Mouse (Mus musculus) CH12.LX (cell line): ENCODE measurements around the gene Tbrg4. TPM values are rescaled to one million over a fixed set of nuclear protein-coding genes. Genes with fewer than 3 reads are reported as not detected.
A peak's percentile ranks its signal among the peaks of the same experiment; 100 is the strongest.

Experiments
- DNase-seq: peaks from one replicate; pipeline ENCODE4 v3.0.0-alpha.2; 2013; ENCODE audit errors: extremely low read depth
- H3K27ac ChIP-seq: 2 replicates; pipeline ENCODE4 v1.5.1; 2012; ENCODE audit warnings: low read depth, mild to moderate bottlenecking, control low read depth, moderate library complexity; ENCODE audit not compliant: insufficient read depth
- H3K27me3 ChIP-seq: replicated peaks from 2 replicates; pipeline ENCODE3; 2012; ENCODE audit warnings: inconsistent platforms
- H3K36me3 ChIP-seq, 2 experiments: replicated peaks in 1 of 2; 2 replicates each; pipeline versions ENCODE3 to v1.6.1; 2012; ENCODE audit warnings: inconsistent platforms in 1 of 2, low read length in 1 of 2, mild to moderate bottlenecking in 1 of 2, mixed read lengths in 1 of 2, moderate library complexity in 1 of 2; ENCODE audit not compliant: control insufficient read depth in 1 of 2, insufficient read depth in 1 of 2
- H3K4me1 ChIP-seq, 2 experiments: 2 replicates each; pipeline ENCODE4 v1.6.1; 2012; ENCODE audit warnings: inconsistent platforms in 1 of 2, moderate library complexity in 1 of 2; ENCODE audit not compliant: insufficient read depth in 2 of 2, control insufficient read depth in 1 of 2
- H3K4me2 ChIP-seq: 2 replicates; pipeline ENCODE4 v1.6.1; 2012; ENCODE audit warnings: low read depth, mild to moderate bottlenecking, control low read depth; ENCODE audit not compliant: poor library complexity, insufficient read depth, severe bottlenecking
- H3K4me3 ChIP-seq, 3 experiments: fragments of 150-350 bp in 1 of 3; sonication (generic) in 1 of 3; replicated peaks in 1 of 3; 2 replicates each; pipeline versions ENCODE3 to v1.5.1; 2011 to 2012; ENCODE audit warnings: low read depth in 2 of 3, low read length in 2 of 3, mild to moderate bottlenecking in 2 of 3, moderate library complexity in 2 of 3, control low read depth in 1 of 3, improper control_type of control experiment in 1 of 3, inconsistent platforms in 1 of 3, mixed read lengths in 1 of 3; ENCODE audit not compliant: poor library complexity in 1 of 3
- H3K79me2 ChIP-seq: replicated peaks from 2 replicates; pipeline ENCODE4 v1.6.1; 2012; ENCODE audit warnings: mild to moderate bottlenecking, moderate library complexity; ENCODE audit not compliant: control insufficient read depth, poor library complexity, insufficient read depth, severe bottlenecking; ENCODE audit errors: extremely low read depth
- H3K9ac ChIP-seq: 2 replicates; pipeline ENCODE4 v1.6.1; 2012; ENCODE audit warnings: low read depth, mild to moderate bottlenecking, control low read depth, moderate library complexity; ENCODE audit not compliant: insufficient read depth
- H3K9me3 ChIP-seq: replicated peaks from 2 replicates; pipeline ENCODE3; 2012; ENCODE audit warnings: low read length, inconsistent platforms, mixed read lengths
- BHLHE40 ChIP-seq: IDR thresholded peaks from 2 replicates; pipeline ENCODE4 v1.6.1; 2011; ENCODE audit warnings: mild to moderate bottlenecking, low read depth, low read length, improper control_type of control experiment
- CHD1 ChIP-seq: IDR thresholded peaks from 2 replicates; pipeline ENCODE4 v1.6.1; 2012; ENCODE audit warnings: low read depth, low read length, improper control_type of control experiment, inconsistent platforms
- CTCF ChIP-seq, 2 experiments: IDR thresholded peaks in 1 of 2; conservative IDR thresholded peaks in 1 of 2; 2 replicates each; pipeline ENCODE4 v1.5.1; 2011 to 2012; ENCODE audit warnings: low read depth in 2 of 2, low read length in 2 of 2, improper control_type of control experiment in 1 of 2, inconsistent platforms in 1 of 2, mild to moderate bottlenecking in 1 of 2, moderate library complexity in 1 of 2
- E2F4 ChIP-seq: IDR thresholded peaks from 2 replicates; pipeline ENCODE4 v1.6.1; 2011; ENCODE audit warnings: low read depth, low read length, improper control_type of control experiment; ENCODE audit not compliant: insufficient replicate concordance
- ELF1 ChIP-seq: IDR thresholded peaks from 2 replicates; pipeline ENCODE4 v1.6.1; 2014; ENCODE audit warnings: low read depth, mild to moderate bottlenecking, inconsistent platforms, low read length, improper control_type of control experiment
- EP300 ChIP-seq: IDR thresholded peaks from 2 replicates; pipeline ENCODE4 v1.6.1; 2011; ENCODE audit warnings: low read length, improper control_type of control experiment
- ETS1 ChIP-seq: conservative IDR thresholded peaks from 2 replicates; pipeline ENCODE4 v1.6.1; 2012; ENCODE audit warnings: low read depth, mild to moderate bottlenecking, inconsistent platforms, low read length, improper control_type of control experiment, moderate library complexity
- GABPA ChIP-seq: IDR thresholded peaks from 2 replicates; pipeline ENCODE4 v1.6.1; 2012; ENCODE audit warnings: low read depth, low read length, improper control_type of control experiment, inconsistent platforms; ENCODE audit not compliant: insufficient replicate concordance
- HCFC1 ChIP-seq: IDR thresholded peaks from 2 replicates; pipeline ENCODE4 v1.6.1; 2012; ENCODE audit warnings: low read depth, mild to moderate bottlenecking, inconsistent platforms, low read length, improper control_type of control experiment
- IRF4 ChIP-seq: IDR thresholded peaks from 2 replicates; pipeline ENCODE4 v1.6.1; 2014; ENCODE audit warnings: low read depth, mild to moderate bottlenecking, inconsistent platforms, low read length, improper control_type of control experiment
- JUN ChIP-seq: IDR thresholded peaks from 2 replicates; pipeline ENCODE4 v1.6.1; 2011; ENCODE audit warnings: low read depth, mild to moderate bottlenecking, low read length, improper control_type of control experiment, moderate library complexity; ENCODE audit not compliant: insufficient read depth
- MAFK ChIP-seq: IDR thresholded peaks from 2 replicates; pipeline ENCODE4 v1.6.1; 2011; ENCODE audit warnings: low read length, improper control_type of control experiment; ENCODE audit not compliant: insufficient replicate concordance
- MAX ChIP-seq: IDR thresholded peaks from 2 replicates; pipeline ENCODE4 v1.6.1; 2011; ENCODE audit warnings: low read length, improper control_type of control experiment
- MAZ ChIP-seq: IDR thresholded peaks from 2 replicates; pipeline ENCODE4 v1.6.1; 2012; ENCODE audit warnings: low read depth, mild to moderate bottlenecking, inconsistent platforms, low read length, improper control_type of control experiment, moderate library complexity
- MEF2A ChIP-seq: IDR thresholded peaks from 2 replicates; pipeline ENCODE4 v1.6.1; 2014; ENCODE audit warnings: low read depth, mild to moderate bottlenecking, inconsistent platforms, low read length, improper control_type of control experiment, borderline replicate concordance
- MXI1 ChIP-seq: IDR thresholded peaks from 2 replicates; pipeline ENCODE4 v1.6.1; 2011; ENCODE audit warnings: mild to moderate bottlenecking, low read depth, low read length, improper control_type of control experiment
- MYC ChIP-seq: IDR thresholded peaks from 2 replicates; pipeline ENCODE4 v1.6.1; 2011; ENCODE audit warnings: low read depth, mild to moderate bottlenecking, improper control_type of control experiment, low read length
- NELFE ChIP-seq: IDR thresholded peaks from 2 replicates; pipeline ENCODE4 v1.6.1; 2011; ENCODE audit warnings: low read depth, low read length, improper control_type of control experiment
- RAD21 ChIP-seq: IDR thresholded peaks from 2 replicates; pipeline ENCODE4 v1.6.1; 2011; ENCODE audit warnings: low read depth, mild to moderate bottlenecking, low read length, improper control_type of control experiment, moderate library complexity
- SIN3A ChIP-seq: IDR thresholded peaks from 2 replicates; pipeline ENCODE4 v1.6.1; 2012; ENCODE audit warnings: low read length, improper control_type of control experiment, inconsistent platforms
- SMC3 ChIP-seq: IDR thresholded peaks from 2 replicates; pipeline ENCODE4 v1.6.1; 2011; ENCODE audit warnings: low read depth, low read length, improper control_type of control experiment
- UBTF ChIP-seq: IDR thresholded peaks from 2 replicates; pipeline ENCODE4 v1.6.1; 2012; ENCODE audit warnings: low read depth, mild to moderate bottlenecking, inconsistent platforms, low read length, improper control_type of control experiment, moderate library complexity
- USF1 ChIP-seq: IDR thresholded peaks from 2 replicates; pipeline ENCODE4 v1.6.1; 2014; ENCODE audit warnings: low read depth, mild to moderate bottlenecking, inconsistent platforms, low read length, improper control_type of control experiment
- ZC3H11A ChIP-seq: IDR thresholded peaks from 2 replicates; pipeline ENCODE4 v1.6.1; 2012; ENCODE audit warnings: low read depth, mild to moderate bottlenecking, inconsistent platforms, low read length, improper control_type of control experiment
- ZKSCAN1 ChIP-seq: IDR thresholded peaks from 2 replicates; pipeline ENCODE4 v1.6.1; 2012; ENCODE audit warnings: low read depth, inconsistent platforms, low read length, improper control_type of control experiment, borderline replicate concordance
- dilution Hi-C: fragments of 300-500 bp; cut with MboI; formaldehyde crosslinking; loops from 2 replicates; pipeline ENCODE4 v1.14.3; 2020; ENCODE audit warnings: low sequenced_read_pairs; ENCODE audit not compliant: extremely low pct_unique_long_range_greater_than_20kb, extremely low pct_ligation_motif_present
- in situ Hi-C: fragments of 300-500 bp; cut with MboI; formaldehyde crosslinking; loops from 3 replicates; pipeline ENCODE4 v1.14.3; 2019; ENCODE audit warnings: low sequenced_read_pairs, low pct_ligation_motif_present, low pct_unique_long_range_greater_than_20kb, mixed read lengths
- polyA plus RNA-seq: library from polyadenylated mRNA; unstranded; fragments of >175 nt; gene quantifications from 2 replicates; pipeline ENCODE4 v1.2.1, GENCODE M21; 2012; ENCODE audit warnings: low read depth; ENCODE audit not compliant: insufficient read length
- total RNA-seq, 2 experiments: library from RNA; depleted of rRNA; stranded (reverse); fragments of 300-350 nt in 1 of 2; fragments of >200 nt in 1 of 2; gene quantifications; 2 replicates each; pipeline ENCODE4 v1.2.3; 2012 to 2014

Gene Tbrg4
- total and polyA plus RNA-seq, 3 experiments = 69.0 to 191 (median 93.1) TPM

DNA sequence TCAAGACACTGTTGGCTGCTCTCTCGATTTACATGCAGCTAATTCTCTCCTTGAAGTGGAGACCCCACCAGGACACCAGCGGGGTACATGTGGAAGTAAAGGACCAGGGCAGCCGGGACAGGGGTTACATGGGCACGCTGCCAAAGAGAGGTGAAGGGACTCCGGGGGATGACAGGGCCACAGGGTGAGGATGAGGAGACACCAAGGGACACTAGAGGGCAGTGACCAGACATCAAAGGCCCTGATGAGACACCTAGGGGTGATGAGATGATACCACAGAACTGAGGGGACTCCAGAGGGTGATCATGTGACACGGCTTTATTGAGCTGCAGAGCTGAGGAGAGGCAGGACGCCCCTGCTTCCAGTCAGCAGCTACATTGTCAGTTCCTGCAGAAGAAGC is 28.3 kb downstream of the Tbrg4 start:
- Histone ChIP-seq H3K4me1 (peaks cover 5 to 15% of the 10 kb centered on the region in 2 experiments; a peak in 2 of 4 replicates), H3K36me3 (peaks cover 52 to 78% of the 10 kb centered on the region in 2 experiments), H3K27me3 (no peaks in the 10 kb centered on the region), H3K4me2 (no peak overlapping the region), H3K27ac (no peak overlapping the region), H3K4me3 (no peak overlapping the region), H3K79me2 (no peaks in the 10 kb centered on the region), H3K9ac (no peak overlapping the region), H3K9me3 (no peaks in the 10 kb centered on the region)
- dilution Hi-C loops = no loop called here
- in situ Hi-C loops = no loop called here
- TF ChIP-seq RAD21 (no peak), CTCF (conservative IDR thresholded peaks at IDR 0.05 in 1 of 2, IDR thresholded peaks at IDR 0.05 in 1 of 2; ENCODE audit: low read depth in 2 of 2, low read length in 2 of 2) (peak in 1 of 2 experiments; percentile 60; a peak in 2 of 4 replicates)
- no peak for DNase-seq

DNA sequence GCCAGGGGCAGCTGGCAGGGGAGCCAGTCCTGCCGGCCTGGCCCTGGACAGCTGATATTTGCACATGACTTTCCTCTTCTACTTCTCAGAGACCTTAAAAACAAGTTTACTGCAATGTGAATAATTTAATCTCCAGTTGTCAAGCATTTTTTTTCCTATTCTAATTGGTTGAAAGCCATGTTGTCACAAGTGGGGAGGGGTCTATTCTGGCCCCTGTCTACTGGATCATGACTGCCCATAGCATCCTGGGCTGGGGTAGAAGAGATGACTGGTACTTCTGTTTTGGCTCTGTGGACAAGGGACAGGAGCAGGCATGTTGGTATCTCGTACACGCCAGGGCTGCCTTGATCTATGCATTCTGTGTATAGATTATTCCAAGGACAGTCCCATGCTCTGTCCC is 29.3 kb downstream of the Tbrg4 start:
- Histone ChIP-seq H3K9ac (no peak overlapping the region), H3K27me3 (no peaks in the 10 kb centered on the region), H3K4me3 (no peak overlapping the region), H3K79me2 (no peaks in the 10 kb centered on the region), H3K36me3 (peaks cover 59 to 84% of the 10 kb centered on the region in 2 experiments)
- DNase-seq = no peak
- dilution Hi-C loops = no loop called here
- in situ Hi-C loops = no loop called here
- TF ChIP-seq MAZ (no peak), USF1 (no peak), MAFK (no peak), MXI1 (no peak), MYC (no peak), CHD1 (no peak), IRF4 (no peak), ZKSCAN1 (no peak)
- TF ChIP-seq, all 38 proteins: peak for 0
- no peak overlapping the region for H3K27ac ChIP-seq
- peaks cover 0 to 18% of the 10 kb centered on the region in 2 experiments; a peak in 2 of 4 replicates for H3K4me1 ChIP-seq
- no peaks in the 10 kb centered on the region for H3K9me3 ChIP-seq
- H3K4me2 ChIP-seq = no peak overlapping the region

DNA sequence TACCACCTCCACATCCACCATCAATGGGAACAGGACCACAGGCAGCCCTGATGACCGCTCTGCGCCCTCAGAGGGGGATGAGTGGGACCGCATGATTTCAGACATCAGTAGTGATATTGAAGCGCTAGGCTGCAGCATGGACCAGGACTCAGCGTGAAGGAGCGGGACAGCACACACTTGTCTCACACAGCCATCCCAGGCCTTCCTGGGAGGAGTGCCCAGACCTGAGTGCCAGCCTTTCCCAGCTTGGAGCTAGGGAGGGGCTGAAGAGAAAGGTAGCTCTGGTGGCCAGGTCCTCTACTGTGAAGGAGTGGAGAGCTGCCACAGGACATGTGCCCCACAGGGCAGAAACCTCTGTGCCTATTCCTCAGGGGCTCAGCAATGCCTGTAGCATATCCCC is 29.7 kb downstream of the Tbrg4 start:
- H3K36me3 ChIP-seq = peaks cover 61 to 88% of the 10 kb centered on the region in 2 experiments

More for the DNA sequence above, 29.7 kb downstream of the Tbrg4 start:
- no peaks in the 10 kb centered on the region for H3K79me2 ChIP-seq
- dilution Hi-C loops (no loop called here), in situ Hi-C loops (no loop called here)
- H3K4me1 ChIP-seq = peaks cover 1 to 22% of the 10 kb centered on the region in 2 experiments
- H3K4me3 ChIP-seq = no peak overlapping the region
- H3K27me3 ChIP-seq = no peaks in the 10 kb centered on the region
- no peak overlapping the region for H3K27ac ChIP-seq
- DNase-seq = no peak
- TF ChIP-seq EP300 (no peak), MAFK (no peak), SIN3A (no peak), SMC3 (no peak), MAX (no peak), MYC (no peak), NELFE (no peak), ZKSCAN1 (no peak), ZC3H11A (no peak), BHLHE40 (no peak), GABPA (no peak), MAZ (no peak), ETS1 (no peak), JUN (no peak), UBTF (no peak), MEF2A (no peak), ELF1 (no peak), CTCF (conservative IDR thresholded peaks at IDR 0.05 in 1 of 2, IDR thresholded peaks at IDR 0.05 in 1 of 2; ENCODE audit: low read depth in 2 of 2, low read length in 2 of 2) (no peak), E2F4 (no peak), HCFC1 (no peak)
- no peak overlapping the region for H3K9ac ChIP-seq
- no peak overlapping the region for H3K4me2 ChIP-seq
- H3K9me3 ChIP-seq = no peaks in the 10 kb centered on the region
